Mouse (Mus musculus) liver, embryonic 13.5 days (tissue): ENCODE results near the gene Slc4a2. TPM values are rescaled to one million over a fixed set of nuclear protein-coding genes. Genes with fewer than 3 reads are reported as not detected.

Experiments used
- ATAC-seq: fragments of 200-750 bp; cut with Nextera tagmentation; 2 replicates; pipeline ENCODE4 v1.8.0; 2017; ENCODE audit warnings: low read depth, mild to moderate bottlenecking, moderate number of reproducible peaks, moderate library complexity
- DNase-seq: peaks from one replicate; pipeline ENCODE4 v3.0.0; 2022
- H3K27ac ChIP-seq: fragments of 300-500 bp; sonication (generic); 2 replicates; pipeline ENCODE4 v1.5.1; 2015; ENCODE audit warnings: moderate library complexity, mild to moderate bottlenecking, inconsistent platforms
- H3K27me3 ChIP-seq: fragments of 300-500 bp; sonication (generic); 2 replicates; pipeline ENCODE4 v1.6.1; 2015; ENCODE audit warnings: mild to moderate bottlenecking, inconsistent platforms
- H3K36me3 ChIP-seq: fragments of 300-500 bp; sonication (generic); 2 replicates; pipeline ENCODE4 v1.6.1; 2015; ENCODE audit warnings: mild to moderate bottlenecking, inconsistent platforms
- H3K4me1 ChIP-seq: fragments of 300-500 bp; sonication (generic); replicated peaks from 2 replicates; pipeline ENCODE4 v1.6.1; 2015; ENCODE audit warnings: inconsistent platforms
- H3K4me2 ChIP-seq: fragments of 300-500 bp; sonication (generic); 2 replicates; pipeline ENCODE4 v1.6.1; 2015; ENCODE audit warnings: inconsistent platforms, mild to moderate bottlenecking, moderate library complexity
- H3K4me3 ChIP-seq: fragments of 300-500 bp; sonication (generic); replicated peaks from 2 replicates; pipeline ENCODE4 v1.5.1; 2015; ENCODE audit warnings: mild to moderate bottlenecking, inconsistent platforms
- H3K9ac ChIP-seq: fragments of 300-500 bp; sonication (generic); 2 replicates; pipeline ENCODE4 v1.6.1; 2015; ENCODE audit warnings: mild to moderate bottlenecking, inconsistent platforms
- H3K9me3 ChIP-seq: fragments of 300-500 bp; sonication (generic); replicated peaks from 2 replicates; pipeline ENCODE4 v1.6.1; 2016; ENCODE audit warnings: inconsistent platforms
- WGBS: fragments of 180-500 bp; shearing (Covaris S2); methylation state at CpG from one replicate; pipeline ENCODE4 v1.1.7; 2015; ENCODE audit not compliant: insufficient replicate concordance; 5-methylcytosine and 5-hydroxymethylcytosine counted together
- polyA plus RNA-seq: library from polyadenylated mRNA; unstranded; fragments of >200 nt; fragmentation: Nextera tagmentation; extraction: Ambion mirVana; gene quantifications from 2 replicates; pipeline ENCODE4 v1.2.1, GENCODE M21; 2015

Slc4a2 gene
- polyA plus RNA-seq, 1 experiment from 2014 or later = 9.0 TPM

DNA sequence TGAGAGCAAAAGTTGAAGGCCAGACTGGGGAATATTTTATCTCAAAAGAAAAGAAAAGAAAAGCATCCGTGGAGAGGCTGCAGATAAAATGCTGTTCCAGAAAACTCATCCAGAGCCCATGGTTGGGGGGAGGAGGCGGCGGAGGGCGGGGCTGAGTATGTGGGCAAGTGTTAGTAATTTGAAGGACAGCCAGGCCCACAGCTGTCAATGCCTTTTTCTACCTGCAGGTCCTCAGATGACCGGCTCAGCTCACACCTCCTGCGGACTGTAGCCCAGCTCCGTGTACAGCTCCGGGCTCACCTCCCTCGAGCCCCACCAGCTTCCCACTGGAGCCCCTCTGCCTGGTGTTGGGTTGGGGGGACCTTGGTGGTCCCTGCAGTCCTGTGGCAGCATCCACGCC is 24.0 kb upstream of the Slc4a2 start:
- WGBS = 77% methylated on average over 10 of the region's 10 CpGs
- no peak for DNase-seq
- H3K9me3 ChIP-seq = no peaks in the 10 kb centered on the region
- no peak overlapping the region for H3K4me3 ChIP-seq
- no peak overlapping the region for H3K4me2 ChIP-seq
- no peak overlapping the region for H3K27ac ChIP-seq
- H3K9ac ChIP-seq = no peak overlapping the region
- no peaks in the 10 kb centered on the region for H3K27me3 ChIP-seq
- H3K4me1 ChIP-seq = peaks cover 20% of the 10 kb centered on the region
- peaks cover 50% of the 10 kb centered on the region for H3K36me3 ChIP-seq
- ATAC-seq = no peak

DNA sequence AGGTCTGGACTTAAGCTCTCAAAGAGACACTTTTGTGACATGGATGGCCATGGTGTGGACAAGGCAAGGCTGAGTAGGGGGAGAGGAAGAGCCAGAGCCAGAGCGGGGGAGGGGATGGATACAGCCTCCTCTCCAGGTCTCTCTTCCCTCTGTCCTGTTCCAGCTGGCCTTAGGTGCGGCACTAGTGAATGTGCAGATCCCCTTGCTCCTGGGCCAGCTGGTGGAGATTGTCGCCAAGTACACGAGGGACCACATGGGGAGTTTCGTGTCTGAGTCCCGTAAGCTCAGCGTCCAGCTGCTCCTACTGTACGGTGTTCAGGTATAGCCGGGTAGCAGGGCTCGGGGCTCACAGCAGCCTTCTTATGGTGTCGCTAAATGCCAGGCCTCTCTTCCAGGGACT is 23.3 kb upstream of the Slc4a2 start:
- Histone ChIP-seq H3K27ac (no peak overlapping the region), H3K4me2 (no peak overlapping the region), H3K4me1 (peaks cover 20% of the 10 kb centered on the region), H3K4me3 (no peak overlapping the region), H3K9me3 (no peaks in the 10 kb centered on the region), H3K9ac (no peak overlapping the region), H3K36me3 (peaks cover 55% of the 10 kb centered on the region), H3K27me3 (no peaks in the 10 kb centered on the region)
- DNase-seq = no peak
- 84% methylated on average over 11 of the region's 11 CpGs for WGBS
- ATAC-seq = no peak

DNA sequence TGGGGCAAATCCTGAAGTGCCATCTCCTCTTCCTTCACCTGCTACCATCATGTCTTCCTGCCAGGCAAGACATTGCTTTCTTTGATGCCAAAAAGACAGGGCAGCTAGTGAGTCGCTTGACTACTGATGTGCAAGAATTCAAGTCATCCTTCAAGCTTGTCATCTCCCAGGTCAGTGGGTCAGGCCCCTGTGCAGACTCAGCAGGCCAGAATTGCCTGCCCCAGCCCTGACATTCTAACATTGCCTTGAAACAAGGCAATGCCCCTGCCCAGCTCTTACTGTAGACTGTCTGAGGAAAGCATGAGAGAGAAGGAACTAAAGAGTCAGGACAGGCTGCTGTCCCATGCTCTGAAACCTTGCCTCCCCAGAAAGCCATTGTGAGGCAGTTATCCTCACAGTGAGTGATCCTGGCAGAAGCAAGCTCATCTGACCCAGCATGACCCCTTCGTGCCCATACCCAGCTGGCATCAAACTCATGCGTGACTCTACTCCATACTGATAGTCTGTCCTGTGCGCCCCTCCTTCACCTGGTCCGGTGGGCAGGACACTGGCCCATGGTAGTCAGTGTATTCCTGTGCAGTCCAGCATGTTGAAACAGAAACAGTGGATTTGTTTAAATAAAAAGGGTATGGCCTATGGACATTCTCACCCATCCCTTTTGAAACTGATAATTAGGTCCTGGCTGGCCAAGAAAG is 22.6 kb upstream of the Slc4a2 start:
- DNase-seq = no peak
- Histone ChIP-seq H3K9me3 (no peaks in the 10 kb centered on the region), H3K4me3 (no peak overlapping the region), H3K36me3 (peaks cover 58% of the 10 kb centered on the region), H3K27me3 (no peaks in the 10 kb centered on the region), H3K4me2 (no peak overlapping the region), H3K9ac (no peak overlapping the region), H3K4me1 (peaks cover 25% of the 10 kb centered on the region), H3K27ac (no peak overlapping the region)
- ATAC-seq = no peak
- 75% methylated on average over 5 of the region's 5 CpGs for WGBS

DNA sequence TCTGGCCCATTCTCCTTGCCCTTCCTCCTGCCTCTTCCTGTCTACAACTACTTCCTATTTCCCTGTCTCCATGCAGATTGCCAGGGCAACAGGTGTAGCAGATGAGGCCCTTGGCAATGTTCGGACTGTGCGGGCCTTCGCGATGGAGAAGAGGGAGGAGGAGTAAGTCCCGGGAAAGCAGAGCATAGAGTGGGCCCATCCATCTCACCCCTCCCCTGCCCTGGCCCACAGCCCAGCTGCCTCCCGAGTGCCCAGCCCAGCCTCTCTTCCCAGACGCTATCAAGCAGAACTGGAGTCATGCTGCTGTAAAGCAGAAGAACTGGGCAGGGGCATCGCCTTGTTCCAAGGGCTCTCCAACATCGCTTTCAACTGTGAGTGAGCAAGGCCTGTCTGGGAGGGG is 21.7 kb upstream of the Slc4a2 start:
- WGBS = 78% methylated on average over 9 of the region's 9 CpGs
- H3K36me3 ChIP-seq = peaks cover 63% of the 10 kb centered on the region

GRCm38 (mm10) chr5:24404594-24405360 is 18.9 kb upstream of the Slc4a2 start:
- no peaks in the 10 kb centered on the region for H3K9me3 ChIP-seq
- DNase-seq = no peak
- H3K36me3 ChIP-seq = peaks cover 73% of the 10 kb centered on the region
- no peak for ATAC-seq
- 58% methylated on average over 6 of the region's 6 CpGs for WGBS
- H3K27ac ChIP-seq = peak overlapping the region; percentile 2
- H3K4me3 ChIP-seq = no peak overlapping the region
- H3K9ac ChIP-seq = no peak overlapping the region
- H3K27me3 ChIP-seq = no peaks in the 10 kb centered on the region
- H3K4me2 ChIP-seq = no peak overlapping the region
- peaks cover 22% of the 10 kb centered on the region for H3K4me1 ChIP-seq

More for the DNA sequence above, 21.7 kb upstream of the Slc4a2 start:
- no peak for DNase-seq
- no peak overlapping the region for H3K9ac ChIP-seq
- no peak overlapping the region for H3K27ac ChIP-seq
- no peak overlapping the region for H3K4me2 ChIP-seq
- no peaks in the 10 kb centered on the region for H3K9me3 ChIP-seq
- H3K27me3 ChIP-seq = no peaks in the 10 kb centered on the region
- ATAC-seq = no peak
- H3K4me1 ChIP-seq = peaks cover 25% of the 10 kb centered on the region
- H3K4me3 ChIP-seq = no peak overlapping the region

- Histone ChIP-seq H3K4me2 (no peak overlapping the region), H3K4me3 (no peak overlapping the region), H3K9me3 (no peaks in the 10 kb centered on the region), H3K4me1 (peaks cover 22% of the 10 kb centered on the region), H3K36me3 (peaks cover 67% of the 10 kb centered on the region), H3K27ac (peak overlapping the region; percentile 2; the same call in 1 of the 2 replicates), H3K9ac (no peak overlapping the region), H3K27me3 (no peaks in the 10 kb centered on the region)
- DNase-seq = no peak
- no peak for ATAC-seq
- WGBS = 58% methylated on average over 3 of the region's 3 CpGs
Observed at GRCm38 (mm10) chr5:24405389-24405876, 18.2 kb upstream of the Slc4a2 start.

DNA sequence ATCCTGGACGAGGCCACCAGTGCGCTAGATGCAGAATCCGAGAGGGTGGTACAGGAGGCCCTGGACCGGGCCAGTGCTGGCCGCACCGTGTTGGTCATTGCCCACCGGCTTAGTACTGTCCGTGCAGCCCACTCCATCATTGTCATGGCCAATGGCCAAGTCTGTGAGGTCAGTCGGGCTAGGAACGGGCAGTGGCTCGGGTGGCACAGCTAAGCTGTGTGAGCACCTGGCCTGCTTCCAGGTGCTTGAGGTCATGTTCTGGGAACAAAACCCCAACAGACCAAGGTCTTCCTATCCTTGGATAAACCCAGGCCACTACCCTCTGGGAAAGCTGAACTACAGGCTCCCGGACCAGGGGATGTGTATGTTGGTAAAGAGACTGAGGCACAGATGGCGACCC is 15.0 kb upstream of the Slc4a2 start:
- no peaks in the 10 kb centered on the region for H3K9me3 ChIP-seq
- no peak for DNase-seq
- no peak overlapping the region for H3K27ac ChIP-seq
- 76% methylated on average over 13 of the region's 13 CpGs for WGBS
- no peak overlapping the region for H3K4me3 ChIP-seq
- H3K9ac ChIP-seq = no peak overlapping the region
- ATAC-seq = no peak
- no peak overlapping the region for H3K4me2 ChIP-seq
- H3K4me1 ChIP-seq = peaks cover 22% of the 10 kb centered on the region
- peaks cover 36% of the 10 kb centered on the region for H3K36me3 ChIP-seq
- H3K27me3 ChIP-seq = peaks cover 27% of the 10 kb centered on the region

- no peak overlapping the region for H3K9ac ChIP-seq
- peaks cover 35% of the 10 kb centered on the region for H3K27me3 ChIP-seq
- no peak overlapping the region for H3K4me2 ChIP-seq
- DNase-seq = no peak
- no peak overlapping the region for H3K4me3 ChIP-seq
- H3K36me3 ChIP-seq = peaks cover 30% of the 10 kb centered on the region
- H3K4me1 ChIP-seq = peaks cover 15% of the 10 kb centered on the region
- no peak for ATAC-seq
- whole genome bisulfite sequencing = 75% methylated on average over 2 of the region's 2 CpGs
- H3K9me3 ChIP-seq = no peaks in the 10 kb centered on the region
- H3K27ac ChIP-seq = no peak overlapping the region
Observed at GRCm38 (mm10) chr5:24409466-24409865, 14.2 kb upstream of the Slc4a2 start.

- Histone ChIP-seq H3K4me1 (peaks cover 3% of the 10 kb centered on the region; the same call in 1 of the 2 replicates), H3K36me3 (peaks cover 10% of the 10 kb centered on the region), H3K9ac (no peak overlapping the region), H3K27ac (no peak overlapping the region), H3K4me2 (no peak overlapping the region), H3K27me3 (peaks cover 45% of the 10 kb centered on the region), H3K4me3 (no peak overlapping the region), H3K9me3 (no peaks in the 10 kb centered on the region)
- no peak for ATAC-seq
- no peak for DNase-seq
- WGBS = 69% methylated on average over 2 of the region's 2 CpGs
Observed at GRCm38 (mm10) chr5:24412063-24412462, 11.6 kb upstream of the Slc4a2 start.

- Histone ChIP-seq H3K4me2 (no peak within 1 kb of the TSS), H3K4me3 (no peak within 1 kb of the TSS), H3K36me3 (0 out of 2 replicates have a peak, but pooled peaks cover under 1% of the 10 kb centered on the region), H3K27ac (no peak within 1 kb of the TSS), H3K4me1 (peaks cover 3% of the 10 kb centered on the region; the same call in 1 of the 2 replicates), H3K27me3 (peaks cover 45% of the 10 kb centered on the region), H3K9me3 (no peaks in the 10 kb centered on the region), H3K9ac (no peak within 1 kb of the TSS)
- no peak for DNase-seq
- ATAC-seq = no peak
- WGBS = 32% methylated on average over 11 of the region's 11 CpGs
Observed at GRCm38 (mm10) chr5:24413042-24413693, 10.5 kb upstream of the Slc4a2 start, which contains the start of gene Asic3. Gene Asic3, plus strand, starts transcription at chr5:24413392.

GRCm38 (mm10) chr5:24413938-24414337 is 9.7 kb upstream of the Slc4a2 start:
- Histone ChIP-seq H3K4me1 (peaks cover 3% of the 10 kb centered on the region; the same call in 1 of the 2 replicates), H3K9me3 (no peaks in the 10 kb centered on the region), H3K4me3 (no peak overlapping the region), H3K27ac (no peak overlapping the region), H3K27me3 (peaks cover 45% of the 10 kb centered on the region), H3K9ac (no peak overlapping the region), H3K36me3 (0 out of 2 replicates have a peak, but pooled peaks cover 2% of the 10 kb centered on the region), H3K4me2 (no peak overlapping the region)
- 69% methylated on average over 13 of the region's 13 CpGs for WGBS
- DNase-seq (no peak), ATAC-seq (no peak)
